Mouse (Mus musculus) left cerebral cortex, adult 18-20 months (tissue): ENCODE results near the gene Lman1l. TPM values are rescaled to one million over a fixed set of nuclear protein-coding genes. Genes with fewer than 3 reads are reported as not detected.

Source experiments
- total RNA-seq, 2 experiments: library from RNA; stranded (reverse); gene quantifications; 2 replicates each; pipeline ENCODE4 v1.2.3; 2021

The Lman1l gene
- total RNA-seq, 2 experiments from 2014 or later, result not detected

Other genes with a start within 250 kb of the Lman1l start
- gene Ppcdc, start 180.7 kb downstream of the Lman1l start, total RNA-seq, result 10 to 100 TPM; 14.3 TPM
- 100 to 1,000 TPM; 381 to 400 TPM for gene Scamp5, start 152.7 kb downstream of the Lman1l start, total RNA-seq
- 10 to 100 TPM; 17.6 to 18.5 TPM for gene Rpp25, start 116.7 kb downstream of the Lman1l start, total RNA-seq
- gene Cox5a, start 99.5 kb downstream of the Lman1l start, total RNA-seq, result 100 to 1,000 TPM; 410 to 481 TPM
- gene Fam219b, start 83.2 kb downstream of the Lman1l start, total RNA-seq, result 10 to 100 TPM; 17.6 to 25.6 TPM
- 10 to 100 TPM; 66.0 to 69.4 TPM for gene Mpi, start 68.0 kb downstream of the Lman1l start, total RNA-seq
- 10 to 100 TPM; 20.9 to 23.1 TPM for gene Scamp2, start 59.8 kb downstream of the Lman1l start, total RNA-seq
- 10 to 100 TPM; 28.9 to 33.5 TPM for gene Ulk3, start 31.3 kb downstream of the Lman1l start, total RNA-seq
- gene Cplx3, start 14.5 kb downstream of the Lman1l start, total RNA-seq, result 10 to 100 TPM; 13.0 to 13.6 TPM
- gene Csk, start 32.9 kb upstream of the Lman1l start, total RNA-seq, result 10 to 100 TPM; 35.1 to 37.0 TPM
- not detected for gene Cyp1a2, start 62.9 kb upstream of the Lman1l start, total RNA-seq
- gene Cyp1a1, start 67.2 kb upstream of the Lman1l start, total RNA-seq, result under 1 TPM in 1 of 2 experiments, not detected in 1; 0.16 TPM
- 10 to 100 TPM; 15.2 to 16.0 TPM for gene Edc3, start 87.8 kb upstream of the Lman1l start, total RNA-seq
- 10 to 100 TPM; 77.8 to 88.3 TPM for gene Clk3, start 145.1 kb upstream of the Lman1l start, total RNA-seq
- 10 to 100 TPM; 12.3 to 13.5 TPM for gene Arid3b, start 216.0 kb upstream of the Lman1l start, total RNA-seq